Mouse (Mus musculus) T-helper 2 cell (primary cell): ENCODE results near the gene Odf2l.

Experiments used
- in situ Hi-C: fragments of 300-600 bp; cut with MboI, MseI; formaldehyde crosslinking; loops from one replicate; pipeline ENCODE4 v1.15.1; 2025; ENCODE audit warnings: high pct_unique_total_duplicates

The Odf2l gene

DNA sequence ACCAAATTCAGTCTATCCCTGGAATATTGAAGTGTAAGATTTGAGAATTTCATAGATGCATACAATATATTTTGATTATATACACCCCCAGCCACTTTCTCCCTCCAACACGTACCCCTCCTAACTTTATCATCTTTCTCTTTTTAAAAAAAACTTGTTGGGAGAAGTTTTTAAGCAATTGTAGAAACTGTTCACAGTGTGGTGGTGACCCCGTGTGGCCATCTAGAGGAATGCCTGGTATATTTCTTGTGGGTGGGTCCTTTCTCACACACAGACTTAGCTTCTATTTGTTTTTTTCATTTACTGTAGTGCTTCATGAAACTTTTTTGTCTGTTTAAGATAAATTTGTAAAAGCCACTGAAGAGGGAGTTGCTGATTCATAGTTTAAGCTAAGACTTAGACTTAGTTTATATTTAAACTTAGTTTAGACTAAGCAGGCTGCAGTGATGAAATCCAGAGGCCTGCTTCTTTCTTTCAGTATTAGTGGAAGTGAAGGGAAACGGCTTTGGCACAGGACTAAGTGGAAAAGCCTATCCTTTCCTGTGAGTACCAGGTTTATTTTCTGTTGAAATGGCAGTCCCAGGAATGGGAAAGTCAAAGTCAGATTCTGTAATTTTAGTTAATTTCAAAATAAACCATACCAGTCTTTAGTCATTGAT is 13.0 kb downstream of the Odf2l start:
- in situ Hi-C loops: no loop called here

DNA sequence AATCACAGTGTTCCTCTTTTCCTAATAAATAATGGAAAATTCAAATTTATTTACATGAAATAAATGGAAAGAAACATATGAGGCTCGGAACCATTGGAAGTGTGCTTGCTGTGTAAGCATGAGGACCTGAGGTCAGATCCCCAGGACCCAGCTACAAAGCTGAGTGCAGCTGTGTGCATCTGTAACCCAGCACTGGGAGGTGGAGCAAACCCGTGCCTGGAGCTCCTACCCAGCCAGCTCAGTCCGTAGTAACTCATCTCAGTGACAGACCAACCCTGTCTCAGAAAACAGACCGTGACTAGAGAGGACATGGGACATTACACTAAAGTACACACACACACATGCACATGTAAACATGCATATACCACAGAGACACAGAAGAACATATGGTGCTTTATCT is 21.8 kb downstream of the Odf2l start:
- in situ Hi-C loops: no loop called here

DNA sequence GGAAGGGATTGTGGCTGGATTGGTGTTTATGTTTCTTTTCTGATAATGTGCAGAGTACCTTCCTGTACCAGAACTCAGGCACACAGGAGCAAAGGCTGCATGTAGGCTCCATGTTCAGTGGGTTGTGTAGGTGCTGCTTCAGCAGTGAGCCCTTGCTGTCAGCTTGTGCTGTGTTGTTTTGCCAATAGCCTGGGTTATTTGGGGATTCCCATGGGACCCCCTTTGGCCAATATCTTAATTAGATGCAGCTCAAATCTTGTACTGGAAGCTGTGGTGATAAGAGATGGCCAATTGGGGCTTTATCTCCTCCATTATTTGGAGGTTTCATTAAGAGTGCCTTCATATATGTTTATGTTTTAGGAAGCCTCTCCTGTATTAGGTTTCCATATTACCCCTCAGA is 24.5 kb downstream of the Odf2l start:
- in situ Hi-C loops: no loop called here

DNA sequence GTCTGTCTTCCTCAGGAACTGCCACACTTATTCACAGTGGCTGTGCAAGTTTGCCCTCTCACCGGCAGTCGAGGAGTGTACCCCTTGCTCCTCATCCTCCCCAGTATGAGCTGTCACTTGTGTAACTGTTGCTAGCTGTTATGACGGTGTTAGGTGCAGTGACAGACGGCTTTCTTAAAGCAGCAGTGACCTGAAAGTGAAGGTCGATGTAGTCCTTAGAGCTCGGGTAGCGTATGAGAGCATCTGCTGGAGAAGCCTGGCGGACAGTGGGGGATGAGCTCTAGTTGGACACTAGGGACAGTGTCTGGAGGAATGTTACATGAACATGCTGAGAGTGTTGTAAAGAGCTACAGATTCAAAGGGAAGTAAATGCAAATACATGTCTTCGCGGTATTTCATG is 25.5 kb downstream of the Odf2l start:
- in situ Hi-C loops: no loop called here

DNA sequence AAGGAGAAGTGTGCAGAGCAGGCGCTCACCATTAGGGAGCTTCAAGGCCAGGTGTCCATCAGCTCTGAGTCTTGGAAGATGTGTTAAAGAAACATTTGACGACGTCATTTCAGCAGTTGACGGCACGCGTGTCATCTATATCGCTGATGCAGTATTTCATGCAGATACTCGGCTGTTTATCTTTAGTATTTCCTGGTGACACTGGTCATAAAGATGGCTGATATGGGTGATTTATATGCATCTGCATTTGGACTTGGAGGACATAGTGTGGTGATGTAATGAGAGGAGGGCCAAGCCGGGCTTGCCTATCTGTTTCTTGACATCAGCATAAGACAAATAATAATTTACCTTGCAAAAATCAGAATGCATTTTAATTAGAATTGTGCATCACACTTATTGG is 28.5 kb downstream of the Odf2l start:
- in situ Hi-C loops: no loop called here

DNA sequence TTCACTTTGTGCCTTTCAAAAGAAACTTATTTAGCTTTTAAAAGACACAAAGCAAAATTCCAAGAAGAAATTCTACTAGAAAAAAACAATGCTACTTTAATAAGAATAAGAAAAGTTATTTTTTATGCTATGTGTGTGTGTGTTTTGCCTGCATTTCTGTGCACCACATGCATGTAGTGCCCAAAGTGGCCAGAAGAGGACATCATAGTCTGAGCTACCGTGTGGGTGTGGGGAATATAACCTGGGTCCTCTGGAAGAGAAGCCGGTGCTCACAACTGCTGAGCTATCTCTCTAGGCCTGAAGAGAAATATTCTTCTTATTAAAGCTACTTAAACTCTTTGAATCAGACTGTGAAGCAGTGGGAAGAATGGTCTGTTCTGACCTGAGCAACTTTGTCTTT is 29.1 kb downstream of the Odf2l start:
- in situ Hi-C loops: no loop called here

DNA sequence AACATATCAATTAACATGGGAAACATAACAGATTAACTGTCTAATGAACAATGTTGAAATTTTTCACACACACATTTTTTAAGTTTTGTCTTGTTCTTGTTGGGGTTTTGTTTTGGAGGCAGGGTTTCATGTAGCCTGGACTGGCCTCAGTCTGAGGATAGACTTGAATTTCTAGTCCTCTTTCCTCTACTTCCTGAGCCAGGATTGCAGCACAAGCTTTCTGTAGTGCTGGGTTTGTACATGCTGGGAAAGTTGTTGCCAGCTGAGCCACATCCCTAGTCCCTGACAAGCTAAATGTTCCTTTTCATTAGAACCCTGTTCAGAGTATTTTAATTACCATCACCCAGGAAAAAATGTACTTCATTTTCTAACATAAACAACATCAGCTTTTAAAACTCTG is 29.6 kb downstream of the Odf2l start:
- in situ Hi-C loops: no loop called here

DNA sequence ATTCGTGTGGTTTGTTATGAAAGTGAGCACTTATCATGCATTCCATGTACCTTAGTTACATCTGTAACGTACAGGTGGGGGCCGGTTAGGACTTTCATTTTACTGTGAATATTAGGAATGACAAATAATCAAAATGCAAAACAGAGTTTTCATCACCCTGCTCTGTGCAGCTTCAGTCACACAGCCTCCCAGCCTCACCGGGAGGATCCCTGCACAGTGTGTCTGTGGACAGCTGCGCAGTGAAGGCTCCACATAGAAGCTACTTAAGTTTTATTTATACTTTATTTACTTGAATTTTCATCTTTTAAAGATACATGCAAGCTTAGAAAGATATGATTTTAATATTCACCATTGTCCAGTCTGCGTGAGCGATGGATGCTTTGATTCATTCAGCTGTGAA is 32.7 kb downstream of the Odf2l start:
- in situ Hi-C loops: loop anchor here (10.0 kb wide), 1 partner anchor 246 kb away; no protein-coding TSS in a partner anchor

DNA sequence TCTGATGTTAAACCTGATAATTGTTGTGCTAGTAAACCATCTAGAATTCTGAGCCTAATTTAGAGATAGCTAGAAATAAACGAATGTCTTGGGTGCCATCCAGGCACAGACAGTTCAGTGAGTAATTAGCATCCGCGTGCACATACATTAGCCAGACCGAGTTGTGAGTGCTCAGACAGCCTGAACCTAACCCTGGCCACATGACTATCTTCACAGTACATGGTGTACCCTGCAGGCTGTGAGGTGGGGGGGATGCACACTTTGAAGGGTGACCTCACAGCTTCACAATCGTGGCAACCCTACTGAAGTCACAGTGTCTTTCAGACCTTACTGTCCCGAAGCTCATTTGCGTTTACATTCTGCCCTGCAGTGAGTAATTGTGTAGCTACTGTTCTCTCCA is 33.5 kb downstream of the Odf2l start:
- in situ Hi-C loops: loop anchor here (10.0 kb wide), 1 partner anchor 247 kb away; no protein-coding TSS in a partner anchor

DNA sequence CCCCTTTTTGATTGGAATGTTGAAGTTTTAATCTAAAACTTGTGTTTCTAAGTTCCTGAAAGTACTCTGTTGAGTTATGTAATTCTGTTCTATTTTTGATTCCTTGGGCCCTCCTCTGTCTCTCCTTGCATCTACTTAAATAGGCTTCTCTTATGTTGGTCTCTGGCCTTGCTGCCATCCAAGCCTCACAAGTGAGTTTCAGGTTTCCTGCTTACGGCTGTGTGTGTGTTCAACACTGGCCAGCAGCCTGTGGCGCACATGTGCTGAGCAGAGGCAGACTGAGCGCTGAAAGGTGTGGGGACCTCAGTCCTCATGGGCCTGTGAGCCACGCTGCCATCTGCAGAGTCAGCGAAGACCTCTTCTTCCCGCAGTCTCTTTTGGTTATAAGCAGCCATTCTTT is 38.5 kb downstream of the Odf2l start:
- in situ Hi-C loops: loop anchor here (10.0 kb wide), 1 partner anchor 252 kb away; no protein-coding TSS in a partner anchor

DNA sequence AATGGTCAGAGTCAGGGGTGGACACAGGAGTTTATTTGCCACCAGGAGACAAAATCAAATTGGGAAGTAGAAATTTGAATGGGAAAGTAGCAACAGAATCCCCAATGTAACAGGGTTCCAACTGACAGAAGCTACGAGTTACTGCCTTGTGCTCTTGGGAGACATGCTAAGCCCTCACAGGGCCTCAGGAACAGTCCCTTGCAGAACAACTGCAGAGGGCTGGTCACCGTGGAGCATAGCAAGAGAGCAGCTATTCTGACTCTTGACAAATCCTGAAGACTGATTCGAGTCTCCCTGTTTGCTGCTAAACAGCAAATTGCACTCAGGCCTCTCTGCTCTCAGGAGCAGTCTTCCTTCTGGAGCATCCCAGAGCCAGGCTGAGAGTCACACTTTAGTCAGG is 40.1 kb downstream of the Odf2l start:
- in situ Hi-C loops: loop anchor here (10.0 kb wide), 1 partner anchor 254 kb away; no protein-coding TSS in a partner anchor

DNA sequence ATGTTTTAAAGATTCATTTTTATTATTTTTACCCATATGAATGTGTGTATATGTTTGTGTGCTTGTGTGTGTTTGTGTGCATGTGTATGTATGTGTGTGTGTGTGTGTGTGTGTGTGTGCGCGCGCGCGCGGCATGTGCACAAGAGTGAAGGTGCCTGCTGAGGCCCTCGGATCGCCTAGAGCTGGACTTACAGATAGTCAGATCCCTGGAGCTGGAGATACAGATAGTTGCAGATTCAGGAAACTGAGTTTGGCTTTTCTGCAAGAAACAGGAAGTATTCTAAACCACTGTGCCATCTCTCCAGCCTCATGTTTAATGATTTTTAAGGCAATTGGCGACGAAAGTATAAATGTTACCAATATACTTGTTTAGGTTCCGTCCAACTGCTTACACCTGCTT is 48.4 kb downstream of the Odf2l start:
- in situ Hi-C loops: no loop called here

DNA sequence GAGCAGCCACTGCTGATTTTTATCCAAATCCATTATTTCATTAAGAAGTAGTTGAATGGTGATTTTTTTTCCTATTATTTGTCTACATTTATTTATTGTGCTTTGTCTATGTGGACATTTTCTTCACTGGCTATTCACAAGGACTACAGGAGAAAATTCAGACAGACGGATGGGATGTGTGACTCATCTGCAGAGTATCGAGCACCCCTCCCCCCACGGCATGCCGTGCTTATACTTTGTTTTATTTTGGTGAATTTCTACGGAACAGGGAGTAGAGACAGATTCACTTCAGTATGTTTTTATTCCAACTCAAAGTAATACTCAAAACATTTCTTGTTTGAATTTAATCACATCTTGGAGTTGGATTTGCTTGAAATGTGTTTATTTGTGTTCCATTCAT is 49.4 kb downstream of the Odf2l start:
- in situ Hi-C loops: no loop called here

DNA sequence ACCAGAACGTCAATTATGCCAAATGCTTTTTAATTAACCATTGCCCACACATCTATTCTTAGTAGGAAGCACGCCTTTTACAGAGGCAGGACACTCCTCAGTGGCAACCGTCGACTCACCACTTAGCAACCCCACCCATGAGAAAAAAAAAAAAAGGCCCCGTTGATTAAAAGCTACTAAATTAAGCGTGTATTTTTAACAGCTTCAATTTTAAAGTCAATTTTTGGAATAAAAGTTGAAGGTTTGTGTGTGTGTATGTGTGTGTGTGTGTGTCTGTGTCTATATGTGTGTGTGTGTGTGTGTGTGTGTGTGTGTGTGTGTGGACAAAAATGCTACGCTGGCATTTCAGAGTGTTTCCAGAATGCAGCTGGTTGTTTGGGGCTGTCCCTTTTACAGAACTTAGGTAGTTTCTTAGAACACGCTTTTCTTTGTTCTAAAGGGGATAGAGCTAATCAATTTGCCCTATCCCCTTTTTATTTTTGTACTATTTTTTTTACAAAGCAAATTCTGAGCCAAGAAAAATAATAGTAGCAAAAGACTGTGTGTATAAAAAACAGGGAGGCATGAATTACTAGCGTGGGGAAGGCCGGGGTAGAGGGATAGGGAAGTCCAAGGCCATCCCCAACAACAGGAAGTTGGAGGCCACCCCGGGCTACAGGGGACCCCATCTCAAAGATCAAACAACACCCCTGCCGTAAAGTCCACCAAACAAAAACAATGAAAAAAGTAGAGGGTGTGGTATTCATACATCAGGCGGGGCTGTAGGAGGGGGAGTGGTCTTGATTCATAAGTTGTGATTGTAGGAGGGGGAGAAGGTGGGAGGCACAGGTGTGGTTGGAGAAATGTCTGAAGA is 50.7 kb downstream of the Odf2l start:
- in situ Hi-C loops: no loop called here

DNA sequence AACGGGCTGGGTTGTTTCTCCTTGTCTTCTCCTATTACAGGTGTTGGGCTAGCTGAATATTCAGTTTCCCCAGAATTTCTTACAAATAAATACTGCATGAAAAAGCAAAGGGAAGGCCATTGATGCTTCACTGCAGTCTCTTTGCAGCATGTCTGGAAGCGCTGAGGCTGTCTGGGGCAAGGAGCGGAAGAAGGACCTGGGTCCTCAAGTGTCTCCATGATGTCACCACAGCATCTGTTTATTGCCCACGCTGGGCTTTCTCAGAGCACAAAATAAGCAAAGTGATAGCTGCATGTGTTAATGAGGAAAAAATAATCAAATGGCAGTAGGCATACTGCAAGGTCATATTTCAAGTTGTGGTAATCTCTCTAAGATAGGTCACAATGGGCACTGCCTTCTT is 51.6 kb downstream of the Odf2l start:
- in situ Hi-C loops: no loop called here

DNA sequence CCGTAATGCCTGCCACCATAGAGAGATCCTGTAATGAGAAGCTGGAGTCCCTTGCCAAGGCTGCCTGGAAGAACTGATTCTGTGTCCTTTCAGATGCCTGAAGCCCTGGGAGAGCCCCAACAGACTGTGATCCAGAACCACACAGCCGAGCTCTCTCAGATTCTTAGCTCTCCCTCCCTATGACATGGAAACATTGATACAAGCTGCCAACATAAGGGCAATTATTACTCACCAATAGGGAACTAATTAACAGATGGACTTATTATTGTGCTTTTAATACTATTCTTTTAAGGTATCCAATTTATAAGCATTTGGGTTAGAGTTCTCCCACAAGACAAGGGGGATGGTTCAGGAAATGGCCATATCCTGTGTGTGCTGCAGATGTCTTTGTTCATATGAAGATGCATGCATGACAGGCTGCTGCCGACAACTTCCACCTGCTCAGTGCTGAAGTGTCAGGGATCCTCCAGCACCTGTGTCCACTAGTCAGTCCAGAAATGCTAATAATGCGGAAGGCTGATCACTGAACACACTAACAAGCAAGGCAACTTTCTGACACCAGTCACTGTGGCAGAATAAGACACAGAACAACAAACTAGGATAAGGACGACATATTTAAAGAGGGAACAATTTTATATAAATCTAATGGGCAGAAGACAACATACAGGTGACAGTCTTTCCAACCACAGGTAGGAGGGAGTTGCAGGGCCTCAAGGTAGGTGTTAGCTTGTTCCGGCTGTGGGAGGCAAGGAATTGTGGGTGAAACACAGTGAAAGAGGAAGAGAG is 52.4 kb downstream of the Odf2l start:
- in situ Hi-C loops: no loop called here

DNA sequence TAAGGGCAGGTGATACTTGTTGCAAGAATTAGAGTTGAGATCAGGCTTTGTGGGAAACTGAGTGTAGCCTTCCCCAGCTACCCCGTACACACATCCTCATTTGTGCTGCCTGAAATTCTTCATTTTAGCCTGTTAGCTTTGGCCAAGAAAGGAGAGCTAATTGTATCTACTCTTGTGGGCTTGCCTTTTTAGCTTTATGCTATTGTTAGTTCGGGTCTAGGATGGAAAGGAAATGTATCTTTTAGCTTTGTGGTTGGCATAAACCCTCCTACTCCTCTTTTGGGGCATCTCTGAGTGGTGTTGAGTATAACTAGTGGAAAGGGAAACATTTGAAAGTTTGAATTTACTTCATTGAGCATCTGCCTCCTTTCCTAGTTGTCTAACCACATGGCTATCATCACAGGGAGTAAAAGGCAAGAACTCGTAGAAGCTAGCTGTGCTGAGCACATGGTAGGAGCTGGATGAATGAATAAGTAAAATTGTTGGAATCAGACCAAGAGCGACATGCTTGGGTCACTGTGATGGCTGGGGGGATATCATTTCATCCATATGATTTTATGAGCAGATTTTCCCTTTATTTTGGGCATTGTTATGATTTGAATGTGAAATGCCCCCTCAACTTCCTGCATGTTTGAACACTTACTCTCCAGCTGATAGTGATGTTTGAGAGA is 53.1 kb downstream of the Odf2l start:
- in situ Hi-C loops: no loop called here

DNA sequence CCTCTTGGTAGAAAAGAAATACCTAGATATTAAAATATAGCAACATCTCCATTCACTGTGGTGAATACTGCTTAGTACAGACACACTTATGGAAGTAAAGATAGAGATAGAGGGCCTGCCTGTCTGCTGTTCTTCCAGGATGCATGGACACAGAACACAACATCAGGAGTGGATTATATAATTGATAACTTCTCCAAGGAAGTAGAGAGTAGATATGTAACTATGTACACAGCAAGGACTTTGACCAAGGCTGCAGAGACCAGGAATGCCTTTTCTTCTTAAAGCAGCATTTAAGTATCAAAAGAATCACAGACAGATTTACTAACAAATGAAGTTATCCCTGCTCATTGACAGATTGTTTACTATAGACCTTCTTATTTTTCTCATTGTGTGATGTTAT is 66.3 kb downstream of the Odf2l start:
- in situ Hi-C loops: no loop called here

DNA sequence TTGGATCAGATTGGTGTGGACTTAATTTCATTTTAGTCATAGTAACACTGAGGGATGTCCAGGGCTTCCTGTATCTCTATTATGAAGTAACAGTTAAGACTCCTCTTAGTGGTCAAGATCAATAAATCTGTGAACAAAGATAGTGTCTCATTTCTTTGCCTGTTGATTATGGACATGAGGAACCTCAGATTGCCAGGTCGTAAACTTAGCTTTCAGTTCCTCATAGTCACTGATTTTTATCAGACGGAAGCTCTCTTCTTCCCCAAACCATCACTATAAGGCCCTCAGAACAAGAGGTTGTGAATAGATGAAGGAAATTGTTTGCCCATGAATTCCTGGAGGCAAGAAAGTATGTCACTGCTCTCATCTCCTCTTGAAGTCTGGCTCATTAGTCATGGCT is 73.6 kb downstream of the Odf2l start:
- in situ Hi-C loops: no loop called here

DNA sequence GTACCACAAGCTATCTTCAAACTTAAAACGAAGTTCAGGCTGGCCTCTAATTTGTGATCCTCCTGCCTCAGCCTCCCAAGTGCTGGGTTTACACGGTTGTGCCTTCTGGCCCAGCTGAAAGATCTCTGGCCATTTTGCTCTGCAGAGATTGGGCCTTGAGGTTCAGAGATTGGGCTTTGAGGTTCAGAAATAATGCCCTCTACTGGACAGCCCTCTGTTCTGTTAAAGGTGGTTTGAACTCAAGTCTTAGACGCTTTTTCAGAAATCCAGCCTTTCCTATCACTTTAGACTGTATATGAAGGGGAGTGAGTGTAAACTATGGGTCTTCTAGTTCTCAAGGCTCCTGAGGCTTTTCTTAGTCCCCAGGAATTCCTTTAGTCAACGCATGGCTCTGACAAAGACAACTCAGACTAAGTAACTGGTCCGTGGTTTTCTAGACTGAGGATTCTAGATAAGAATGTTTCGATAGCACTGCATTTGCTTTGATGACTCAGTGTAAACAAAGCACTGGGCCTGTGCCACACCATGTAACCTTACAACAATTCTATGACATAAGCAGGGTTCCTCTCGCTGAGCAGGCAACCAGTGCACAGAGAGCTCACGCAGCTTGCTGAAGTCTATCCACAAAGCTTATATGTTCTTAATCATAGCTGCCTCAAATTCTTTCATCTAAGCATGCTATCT is 77.0 kb downstream of the Odf2l start:
- in situ Hi-C loops: no loop called here

DNA sequence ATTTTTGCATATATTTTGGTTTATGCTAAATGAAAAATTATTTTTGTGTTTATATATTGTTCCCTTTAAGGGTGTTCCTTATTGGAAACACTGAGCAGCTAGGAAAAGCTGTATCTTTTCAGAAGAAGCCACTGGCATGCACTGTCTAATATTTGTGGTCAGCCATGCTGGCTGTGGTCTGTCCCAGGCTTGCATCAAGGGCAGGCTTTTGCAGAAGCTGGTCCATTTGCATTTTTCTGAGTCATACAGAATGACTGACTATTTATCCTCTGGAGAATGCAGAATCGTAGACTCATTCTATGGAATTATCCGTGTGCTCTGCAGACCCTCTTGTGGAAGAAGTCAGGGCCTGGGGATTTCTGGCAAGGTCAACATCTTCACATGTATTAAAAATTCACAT is 79.7 kb downstream of the Odf2l start:
- in situ Hi-C loops: no loop called here
